Mouse (Mus musculus) MEL (cell line): ENCODE measurements at regions not wholly inside any gene's neighbourhood (a gene's known extent, or its start where the extent isn't known, plus 50 kb on each side); places are given as distances from the start of the nearest gene placed in this dataset.
"Not testable (repeated sequence)": the region's sequence is repeated elsewhere in the genome, so short reads cannot be mapped to it uniquely, and the experiment has no call there.

Source experiments
- DNase-seq: peaks from one replicate; pipeline ENCODE4 v3.0.0; 2011; ENCODE audit warnings: low read depth, low spot score
- H3K27ac ChIP-seq: 2 replicates; pipeline ENCODE4 v1.5.1; 2012; ENCODE audit warnings: low read depth, mild to moderate bottlenecking, control low read depth, low read length, moderate library complexity; ENCODE audit not compliant: control insufficient read depth
- H3K27me3 ChIP-seq, 2 experiments: fragments of 150-350 bp in 1 of 2; sonication (generic) in 1 of 2; 2 replicates each; pipeline ENCODE4 v1.6.1; 2012; ENCODE audit warnings: low read length in 2 of 2, mild to moderate bottlenecking in 2 of 2, improper control_type of control experiment in 1 of 2, moderate library complexity in 1 of 2; ENCODE audit not compliant: insufficient read depth in 2 of 2, control insufficient read depth in 1 of 2
- H3K36me3 ChIP-seq, 2 experiments: 2 replicates each; pipeline ENCODE4 v1.6.1; 2012 to 2014; ENCODE audit warnings: low read length in 2 of 2, improper control_type of control experiment in 1 of 2, inconsistent platforms in 1 of 2, mild to moderate bottlenecking in 1 of 2; ENCODE audit not compliant: insufficient read depth in 2 of 2, control insufficient read depth in 1 of 2
- H3K4me1 ChIP-seq, 2 experiments: fragments of 150-350 bp in 1 of 2; sonication (generic) in 1 of 2; 2 replicates each; pipeline ENCODE4 v1.6.1; 2012; ENCODE audit warnings: low read length in 2 of 2, improper control_type of control experiment in 1 of 2, mild to moderate bottlenecking in 1 of 2; ENCODE audit not compliant: insufficient read depth in 2 of 2, control insufficient read depth in 1 of 2
- H3K4me3 ChIP-seq, 2 experiments: fragments of 150-350 bp in 1 of 2; sonication (generic) in 1 of 2; 2 replicates each; pipeline ENCODE4 v1.5.1; 2012; ENCODE audit warnings: low read depth in 2 of 2, low read length in 2 of 2, mild to moderate bottlenecking in 2 of 2, moderate library complexity in 2 of 2, control low read depth in 1 of 2, improper control_type of control experiment in 1 of 2; ENCODE audit not compliant: control insufficient read depth in 1 of 2, insufficient read depth in 1 of 2
- H3K79me2 ChIP-seq: 2 replicates; pipeline ENCODE4 v1.6.1; 2012; ENCODE audit warnings: mild to moderate bottlenecking, low read length, moderate library complexity; ENCODE audit not compliant: control insufficient read depth, poor library complexity, insufficient read depth
- H3K9ac ChIP-seq: 2 replicates; pipeline ENCODE4 v1.6.1; 2012; ENCODE audit warnings: low read depth, mild to moderate bottlenecking, control low read depth, low read length, moderate library complexity; ENCODE audit not compliant: control insufficient read depth, poor library complexity, severe bottlenecking
- H3K9me3 ChIP-seq: fragments of 150-350 bp; sonication (generic); replicated peaks from 2 replicates; pipeline ENCODE4 v1.6.1; 2012; ENCODE audit warnings: mild to moderate bottlenecking, low read length, improper control_type of control experiment, moderate library complexity; ENCODE audit not compliant: insufficient read depth
- CHD1 ChIP-seq: IDR thresholded peaks from 2 replicates; pipeline ENCODE4 v1.6.1; 2012; ENCODE audit warnings: low read depth, mild to moderate bottlenecking, inconsistent platforms, low read length, improper control_type of control experiment
- CHD2 ChIP-seq: IDR thresholded peaks from 2 replicates; pipeline ENCODE4 v1.6.1; 2011; ENCODE audit warnings: low read length, improper control_type of control experiment
- E2F4 ChIP-seq: IDR thresholded peaks from 2 replicates; pipeline ENCODE4 v1.6.1; 2011; ENCODE audit warnings: low read depth, low read length, improper control_type of control experiment, borderline replicate concordance
- EP300 ChIP-seq, 2 experiments: IDR thresholded peaks; 2 replicates each; pipeline ENCODE4 v1.6.1; 2011; ENCODE audit warnings: improper control_type of control experiment in 2 of 2, low read length in 2 of 2, low read depth in 1 of 2, mild to moderate bottlenecking in 1 of 2
- GATA1 ChIP-seq: IDR thresholded peaks from 2 replicates; pipeline ENCODE4 v1.6.1; 2011; ENCODE audit warnings: low read depth, low read length, improper control_type of control experiment
- JUND ChIP-seq: IDR thresholded peaks from 2 replicates; pipeline ENCODE4 v1.6.1; 2011; ENCODE audit warnings: low read depth, mild to moderate bottlenecking, improper control_type of control experiment, low read length
- MAZ ChIP-seq: IDR thresholded peaks from 2 replicates; pipeline ENCODE4 v1.6.1; 2012; ENCODE audit warnings: low read depth, mild to moderate bottlenecking, inconsistent platforms, low read length, improper control_type of control experiment
- MYB ChIP-seq: IDR thresholded peaks from 2 replicates; pipeline ENCODE4 v1.6.1; 2011; ENCODE audit warnings: mild to moderate bottlenecking, low read depth, low read length, improper control_type of control experiment
- POLR2AphosphoS5 ChIP-seq: IDR thresholded peaks from 2 replicates; pipeline ENCODE4 v1.6.1; 2012; ENCODE audit warnings: low read depth, borderline replicate concordance, mild to moderate bottlenecking, inconsistent platforms, low read length, moderate library complexity, mixed read lengths
- RCOR1 ChIP-seq: IDR thresholded peaks from 2 replicates; pipeline ENCODE4 v1.6.1; 2012; ENCODE audit warnings: low read depth, mild to moderate bottlenecking, inconsistent platforms, low read length, improper control_type of control experiment
- SIN3A ChIP-seq: IDR thresholded peaks from 2 replicates; pipeline ENCODE4 v1.6.1; 2012; ENCODE audit warnings: low read length, improper control_type of control experiment, inconsistent platforms
- TCF12 ChIP-seq: IDR thresholded peaks from 2 replicates; pipeline ENCODE4 v1.6.1; 2014; ENCODE audit warnings: low read depth, mild to moderate bottlenecking, inconsistent platforms, low read length, improper control_type of control experiment, moderate library complexity
- USF1 ChIP-seq: IDR thresholded peaks from 2 replicates; pipeline ENCODE4 v1.6.1; 2014; ENCODE audit warnings: low read depth, mild to moderate bottlenecking, inconsistent platforms, low read length, improper control_type of control experiment, moderate library complexity
- ZC3H11A ChIP-seq: IDR thresholded peaks from 2 replicates; pipeline ENCODE4 v1.6.1; 2012; ENCODE audit warnings: low read depth, mild to moderate bottlenecking, inconsistent platforms, low read length, improper control_type of control experiment

GRCm38 (mm10) chr11:40491599-40491998 is 203.4 kb downstream of the Mat2b start:
- Histone ChIP-seq H3K9me3 (no peaks in the 10 kb centered on the region), H3K27ac (no peak overlapping the region), H3K36me3 (no peaks in the 10 kb centered on the region), H3K9ac (no peak overlapping the region), H3K79me2 (no peaks in the 10 kb centered on the region), H3K4me1 (no peaks in the 10 kb centered on the region), H3K4me3 (no peak overlapping the region), H3K27me3 (no peaks in the 10 kb centered on the region)
- no peak for DNase-seq
- TF ChIP-seq GATA1 = no peak
- TF ChIP-seq JUND = no peak
- TF ChIP-seq CHD1 = no peak
- TF ChIP-seq EP300 (IDR thresholded peaks at IDR 0.05; ENCODE audit: low read depth in 1 of 2, low read length in 2 of 2) = no peak
- TF ChIP-seq ZC3H11A = no peak
- no peak for TF ChIP-seq E2F4
- TF ChIP-seq MYB = no peak
- TF ChIP-seq TCF12 = no peak
- TF ChIP-seq POLR2AphosphoS5 = no peak
- no peak for TF ChIP-seq MAZ

DNA sequence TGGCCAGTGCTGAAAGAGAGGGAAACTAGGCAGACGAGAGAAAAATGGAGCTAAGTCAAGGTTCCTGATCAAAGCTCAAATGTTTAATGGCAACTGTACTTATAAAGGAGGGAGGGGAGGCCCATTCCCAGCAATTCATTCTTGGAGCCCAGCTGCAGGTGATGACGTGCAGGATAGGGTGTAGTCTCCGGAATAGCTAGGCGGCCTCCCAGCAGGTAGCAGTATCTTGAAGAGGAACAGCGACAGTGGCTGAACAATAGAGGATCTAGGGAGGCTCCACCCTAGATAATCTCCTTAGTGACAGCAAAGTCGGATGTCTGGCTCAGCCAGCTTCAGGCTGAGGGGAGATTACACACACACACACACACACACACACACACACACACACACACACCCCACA is 216.8 kb downstream of the Mat2b start:
- H3K79me2 ChIP-seq = not testable (repeated sequence)

DNA sequence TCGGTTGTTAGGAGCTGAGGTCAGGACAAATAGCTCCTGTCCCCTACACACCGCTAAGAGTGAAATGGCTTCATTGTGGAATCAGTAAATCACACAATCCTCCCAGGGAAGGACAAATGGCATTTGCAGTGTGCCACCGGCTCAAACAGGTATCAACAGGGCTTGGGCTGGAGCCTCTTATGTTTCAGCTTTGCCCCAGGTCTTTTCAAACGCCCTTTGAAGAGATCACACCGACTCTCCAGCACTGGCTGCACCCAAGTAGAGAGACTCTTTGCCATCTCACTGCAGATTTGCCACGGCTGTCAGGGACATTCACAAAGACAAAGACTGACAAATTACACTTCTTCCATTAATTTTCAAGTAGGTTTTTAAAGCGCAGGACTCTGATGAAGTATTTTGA is 217.7 kb downstream of the Mat2b start:
- Histone ChIP-seq H3K79me2 (no peaks in the 10 kb centered on the region), H3K27me3 (no peaks in the 10 kb centered on the region), H3K4me1 (no peaks in the 10 kb centered on the region), H3K9ac (no peak overlapping the region), H3K36me3 (no peaks in the 10 kb centered on the region), H3K4me3 (no peak overlapping the region), H3K9me3 (no peaks in the 10 kb centered on the region), H3K27ac (no peak overlapping the region)
- TF ChIP-seq SIN3A (no peak), RCOR1 (no peak), CHD2 (no peak), GATA1 (no peak), USF1 (no peak)
- no peak for DNase-seq

More for the DNA sequence above, 216.8 kb downstream of the Mat2b start:
- H3K27ac ChIP-seq, H3K36me3 ChIP-seq, H3K9ac ChIP-seq, H3K4me1 ChIP-seq, DNase-seq, H3K4me3 ChIP-seq, H3K9me3 ChIP-seq, H3K27me3 ChIP-seq: not testable (repeated sequence)
